ENCODE assay signal across 18 mouse cellular contexts in genomic region chr12:53474486-53474885, GRCm38 (mm10).
"Had no signal": no experiment of that assay in that cellular context is flagged by ENCODE, and none has a peak within 500 bp of the region (broad histone marks: within the 10 kb centered on the region; RNA-seq: fewer than 3 reads in every experiment).

No protein-coding gene starts in this region.

- H3K27ac ChIP-seq: lung, embryonic 15.5 days; macrophage; midbrain, embryonic 13.5 days; midbrain, embryonic 15.5 days; neural tube, embryonic 12.5 days had no signal

- H3K27me3 ChIP-seq: lung, embryonic 15.5 days; megakaryocyte, embryonic 14.5 days; midbrain, embryonic 13.5 days; midbrain, embryonic 15.5 days; neural tube, embryonic 12.5 days had no signal

- H3K4me3 ChIP-seq: lung, embryonic 15.5 days; megakaryocyte, embryonic 14.5 days; midbrain, embryonic 13.5 days; midbrain, embryonic 15.5 days; neural tube, embryonic 12.5 days had no signal

- DNase-seq: liver, postnatal 0 days; lung, adult 2 months; lung, postnatal 14 days; lung, postnatal 36 days; retina, postnatal 1 day; right cerebral cortex, adult 18-20 months; right cerebral cortex, postnatal 25 days; right cerebral cortex, postnatal 4 days; spleen, adult 18-20 months; thymus, adult 18-20 months; thymus, postnatal 14 days; thymus, postnatal 4 days had no signal

- H3K4me1 ChIP-seq: lung, embryonic 15.5 days; megakaryocyte, embryonic 14.5 days; midbrain, embryonic 15.5 days; neural tube, embryonic 12.5 days had no signal
